Mouse (Mus musculus) midbrain, embryonic 10.5 days (tissue): ENCODE measurements around the gene Ogfod2. TPM values are rescaled to one million over a fixed set of nuclear protein-coding genes. Genes with fewer than 3 reads are reported as not detected.

Experiments
- DNase-seq: peaks from one replicate; pipeline ENCODE4 v3.0.0-alpha.2; 2017; ENCODE audit warnings: low spot score
- H3K27ac ChIP-seq: fragments of 300-500 bp; sonication (generic); replicated peaks from 2 replicates; pipeline ENCODE4 v1.5.1; 2016; ENCODE audit warnings: mild to moderate bottlenecking
- H3K27me3 ChIP-seq: fragments of 300-500 bp; sonication (generic); 2 replicates; pipeline ENCODE4 v1.6.1; 2016; ENCODE audit warnings: low read depth, mild to moderate bottlenecking; ENCODE audit not compliant: poor library complexity, severe bottlenecking
- H3K36me3 ChIP-seq: fragments of 300-500 bp; sonication (generic); 2 replicates; pipeline ENCODE4 v1.6.1; 2016; ENCODE audit warnings: mild to moderate bottlenecking, moderate library complexity
- H3K4me1 ChIP-seq: fragments of 300-500 bp; sonication (generic); 2 replicates; pipeline ENCODE4 v1.6.1; 2016
- H3K4me3 ChIP-seq: fragments of 300-500 bp; sonication (generic); 2 replicates; pipeline ENCODE4 v1.5.1; 2016; ENCODE audit warnings: mild to moderate bottlenecking, moderate library complexity
- H3K9me3 ChIP-seq: fragments of 300-500 bp; sonication (generic); replicated peaks from 2 replicates; pipeline ENCODE4 v1.6.1; 2016; ENCODE audit warnings: mild to moderate bottlenecking
- WGBS: fragments of 180-500 bp; shearing (Covaris S2); methylation state at CpG from one replicate; pipeline ENCODE4 v1.1.7; 2016; 5-methylcytosine and 5-hydroxymethylcytosine counted together
- polyA plus RNA-seq: library from polyadenylated mRNA; unstranded; fragments of >200 nt; fragmentation: Nextera tagmentation; extraction: Ambion mirVana; gene quantifications from 2 replicates; pipeline ENCODE4 v1.2.1, GENCODE M21; 2016

Gene Ogfod2
- polyA plus RNA-seq, result 18.1 TPM in 2 replicates

GRCm38 (mm10) chr5:124111742-124112497 lies at the start of gene Ogfod2:
Gene Ogfod2, plus strand, starts transcription at chr5:124112297.
- Histone ChIP-seq H3K36me3 (peaks cover 6% of the 10 kb centered on the region), H3K27me3 (no peaks in the 10 kb centered on the region), H3K9me3 (no peaks in the 10 kb centered on the region), H3K4me1 (peaks cover 39% of the 10 kb centered on the region), H3K4me3 (peak within 1 kb of the TSS; percentile 96), H3K27ac (peak within 1 kb of the TSS; percentile 92)
- under 1% methylated on average over 66 of the region's 66 CpGs for WGBS
- peak; percentile 98 for DNase-seq

GRCm38 (mm10) chr5:124069657-124070056 lies 42.4 kb upstream of the Ogfod2 start:
- 87% methylated on average over 3 of the region's 3 CpGs for WGBS

GRCm38 (mm10) chr5:124073682-124074081 lies 38.4 kb upstream of the Ogfod2 start:
- Histone ChIP-seq H3K27me3 (peaks cover 11% of the 10 kb centered on the region; the same call in 1 of the 2 replicates), H3K36me3 (no peaks in the 10 kb centered on the region), H3K4me3 (no peak overlapping the region), H3K4me1 (peaks cover 49% of the 10 kb centered on the region), H3K9me3 (no peaks in the 10 kb centered on the region), H3K27ac (no peak overlapping the region; the same call in 1 of the 2 replicates)
- DNase-seq, result no peak
- WGBS, result 55% methylated on average over 9 of the region's 9 CpGs

More at GRCm38 (mm10) chr5:124069657-124070056, 42.4 kb upstream of the Ogfod2 start:
- H3K9me3 ChIP-seq, result no peaks in the 10 kb centered on the region
- H3K27me3 ChIP-seq, result no peaks in the 10 kb centered on the region
- peaks cover 19% of the 10 kb centered on the region for H3K4me1 ChIP-seq
- H3K4me3 ChIP-seq, result no peak overlapping the region
- no peak for DNase-seq
- no peaks in the 10 kb centered on the region for H3K36me3 ChIP-seq
- H3K27ac ChIP-seq, result no peak overlapping the region

- H3K27me3 ChIP-seq, result peaks cover 11% of the 10 kb centered on the region; the same call in 1 of the 2 replicates
- no peaks in the 10 kb centered on the region for H3K36me3 ChIP-seq
- WGBS, result 80% methylated on average over 10 of the region's 10 CpGs
- no peak for DNase-seq
- H3K4me1 ChIP-seq, result peaks cover 56% of the 10 kb centered on the region
- no peak overlapping the region for H3K4me3 ChIP-seq
- H3K9me3 ChIP-seq, result no peaks in the 10 kb centered on the region
- no peak overlapping the region for H3K27ac ChIP-seq
Measured at GRCm38 (mm10) chr5:124074845-124075307, 37.2 kb upstream of the Ogfod2 start.

- Histone ChIP-seq H3K9me3 (no peaks in the 10 kb centered on the region), H3K4me3 (no peak overlapping the region), H3K4me1 (peaks cover 56% of the 10 kb centered on the region), H3K27me3 (peaks cover 11% of the 10 kb centered on the region; the same call in 1 of the 2 replicates), H3K36me3 (no peaks in the 10 kb centered on the region), H3K27ac (no peak overlapping the region)
- WGBS, result 80% methylated on average over 9 of the region's 9 CpGs
- DNase-seq, result no peak
Measured at GRCm38 (mm10) chr5:124075716-124076115, 36.4 kb upstream of the Ogfod2 start.

- peaks cover 54% of the 10 kb centered on the region for H3K4me1 ChIP-seq
- H3K9me3 ChIP-seq, result no peaks in the 10 kb centered on the region
- H3K4me3 ChIP-seq, result no peak overlapping the region
- DNase-seq, result no peak
- H3K36me3 ChIP-seq, result no peaks in the 10 kb centered on the region
- peaks cover 11% of the 10 kb centered on the region; the same call in 1 of the 2 replicates for H3K27me3 ChIP-seq
- H3K27ac ChIP-seq, result no peak overlapping the region; the same call in 1 of the 2 replicates
- 57% methylated on average over 9 of the region's 9 CpGs for WGBS
Measured at GRCm38 (mm10) chr5:124076559-124076958, 35.5 kb upstream of the Ogfod2 start.

GRCm38 (mm10) chr5:124077241-124077640 lies 34.9 kb upstream of the Ogfod2 start:
- H3K27me3 ChIP-seq, result peaks cover 11% of the 10 kb centered on the region; the same call in 1 of the 2 replicates
- peaks cover 49% of the 10 kb centered on the region for H3K4me1 ChIP-seq
- H3K36me3 ChIP-seq, result no peaks in the 10 kb centered on the region
- no peak for DNase-seq
- 80% methylated on average over 13 of the region's 13 CpGs for WGBS
- no peak overlapping the region for H3K4me3 ChIP-seq
- H3K27ac ChIP-seq, result peak overlapping the region; percentile 53; the same call in 1 of the 2 replicates
- no peaks in the 10 kb centered on the region for H3K9me3 ChIP-seq

- Histone ChIP-seq H3K36me3 (no peaks in the 10 kb centered on the region), H3K27ac (peak overlapping the region; percentile 53), H3K4me3 (no peak overlapping the region), H3K4me1 (peaks cover 49% of the 10 kb centered on the region), H3K9me3 (no peaks in the 10 kb centered on the region), H3K27me3 (peaks cover 11% of the 10 kb centered on the region; the same call in 1 of the 2 replicates)
- WGBS, result 59% methylated on average over 6 of the region's 6 CpGs
- DNase-seq, result no peak
Measured at GRCm38 (mm10) chr5:124077856-124078460, 34.1 kb upstream of the Ogfod2 start.

- 70% methylated on average over 9 of the region's 9 CpGs for WGBS
Measured at GRCm38 (mm10) chr5:124078794-124079416, 33.2 kb upstream of the Ogfod2 start.

GRCm38 (mm10) chr5:124079880-124080279 lies 32.2 kb upstream of the Ogfod2 start:
- Histone ChIP-seq H3K4me1 (peaks cover 36% of the 10 kb centered on the region), H3K27me3 (peaks cover 11% of the 10 kb centered on the region; the same call in 1 of the 2 replicates), H3K9me3 (no peaks in the 10 kb centered on the region), H3K4me3 (no peak overlapping the region), H3K36me3 (no peaks in the 10 kb centered on the region), H3K27ac (peak overlapping the region; percentile 55; the same call in 1 of the 2 replicates)
- WGBS, result 95% methylated on average over 17 of the region's 17 CpGs
- no peak for DNase-seq

More at GRCm38 (mm10) chr5:124078794-124079416, 33.2 kb upstream of the Ogfod2 start:
- peaks cover 11% of the 10 kb centered on the region; the same call in 1 of the 2 replicates for H3K27me3 ChIP-seq
- DNase-seq, result no peak
- no peaks in the 10 kb centered on the region for H3K9me3 ChIP-seq
- H3K4me3 ChIP-seq, result no peak overlapping the region
- H3K4me1 ChIP-seq, result peaks cover 42% of the 10 kb centered on the region
- H3K36me3 ChIP-seq, result no peaks in the 10 kb centered on the region
- peak overlapping the region; percentile 55; the same call in 1 of the 2 replicates for H3K27ac ChIP-seq

- Histone ChIP-seq H3K4me3 (no peak overlapping the region), H3K4me1 (peaks cover 20% of the 10 kb centered on the region), H3K27me3 (no peaks in the 10 kb centered on the region), H3K27ac (0 out of 2 replicates have a peak overlapping the region, but pooled peaks have one; percentile 30), H3K36me3 (no peaks in the 10 kb centered on the region), H3K9me3 (no peaks in the 10 kb centered on the region)
- 88% methylated on average over 10 of the region's 10 CpGs for WGBS
- no peak for DNase-seq
Measured at GRCm38 (mm10) chr5:124082447-124082846, 29.6 kb upstream of the Ogfod2 start.

GRCm38 (mm10) chr5:124082941-124083688 lies 29.0 kb upstream of the Ogfod2 start:
- WGBS, result 90% methylated on average over 17 of the region's 17 CpGs
- 0 out of 2 replicates have a peak overlapping the region, but pooled peaks have one; percentile 30 for H3K27ac ChIP-seq
- DNase-seq, result no peak

More at GRCm38 (mm10) chr5:124082941-124083688, 29.0 kb upstream of the Ogfod2 start:
- peaks cover 13% of the 10 kb centered on the region for H3K4me1 ChIP-seq
- no peaks in the 10 kb centered on the region for H3K9me3 ChIP-seq
- no peaks in the 10 kb centered on the region for H3K27me3 ChIP-seq
- H3K4me3 ChIP-seq, result no peak overlapping the region
- H3K36me3 ChIP-seq, result no peaks in the 10 kb centered on the region
